Mouse (Mus musculus): ENCODE results near the gene Ptprb. TPM values are rescaled to one million over a fixed set of nuclear protein-coding genes. Genes with fewer than 3 reads are reported as not detected.

The Ptprb gene
- polyA plus RNA-seq, 1 experiment, result 1.8 TPM

GRCm38 (mm10) chr10:116330961-116331510 lies 55.7 kb downstream of the Ptprb start:
- Histone ChIP-seq H3K27ac (ENCODE audit: control insufficient read depth, insufficient read depth, low read length) (no peak overlapping the region), H3K4me3 (ENCODE audit: control insufficient read depth, insufficient read depth, low read length) (no peak overlapping the region), H3K27me3 (ENCODE audit: control insufficient read depth, insufficient read depth, low read length) (no peaks in the 10 kb centered on the region; the same call in 1 of the 2 replicates), H3K4me1 (replicated peaks; ENCODE audit: control insufficient read depth, insufficient read depth, low read length) (no peaks in the 10 kb centered on the region), H3K36me3 (ENCODE audit: control insufficient read depth, insufficient read depth, low read length) (no peaks in the 10 kb centered on the region)
- DNase-seq, result no peak
- TF ChIP-seq POLR2A (IDR thresholded peaks at IDR 0.05; ENCODE audit: control insufficient read depth, extremely low read depth, insufficient read depth, low read length, poor library complexity), result no peak
- TF ChIP-seq CTCF (IDR thresholded peaks at IDR 0.05; ENCODE audit: borderline replicate concordance, control insufficient read depth, extremely low read depth, insufficient read depth, low read length, poor library complexity), result no peak
- WGBS, result 81% methylated on average over 23 of the region's 23 CpGs

DNA sequence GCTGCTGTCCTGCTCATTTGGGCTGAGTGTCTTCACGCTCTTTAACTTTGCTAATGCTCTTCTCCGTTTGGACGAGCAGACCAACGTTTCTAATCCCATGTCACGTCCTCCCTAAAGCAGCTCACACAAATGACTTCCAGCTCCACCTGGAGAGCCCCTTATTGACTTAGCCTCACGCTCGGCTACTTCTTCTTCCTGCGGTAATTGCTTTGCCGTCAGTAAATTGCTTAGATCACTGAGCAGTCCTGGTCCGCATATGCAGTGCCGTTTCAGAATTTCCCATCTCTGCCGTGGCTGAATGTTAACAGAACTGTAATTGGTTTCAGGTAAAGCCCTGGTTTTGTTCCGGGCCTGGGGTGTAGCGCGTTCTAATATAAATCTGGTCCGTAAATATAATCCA lies 58.3 kb downstream of the Ptprb start:
- TF ChIP-seq POLR2A (IDR thresholded peaks at IDR 0.05; ENCODE audit: control insufficient read depth, extremely low read depth, insufficient read depth, low read length, poor library complexity) (no peak), CTCF (IDR thresholded peaks at IDR 0.05; ENCODE audit: borderline replicate concordance, control insufficient read depth, extremely low read depth, insufficient read depth, low read length, poor library complexity) (no peak)
- DNase-seq, result no peak
- no peaks in the 10 kb centered on the region for H3K4me1 ChIP-seq (replicated peaks; ENCODE audit: control insufficient read depth, insufficient read depth, low read length)
- 95% methylated on average over 16 of the region's 16 CpGs for WGBS
- no peak overlapping the region for H3K4me3 ChIP-seq (ENCODE audit: control insufficient read depth, insufficient read depth, low read length)
- no peaks in the 10 kb centered on the region; the same call in 1 of the 2 replicates for H3K27me3 ChIP-seq (ENCODE audit: control insufficient read depth, insufficient read depth, low read length)
- no peaks in the 10 kb centered on the region for H3K36me3 ChIP-seq (ENCODE audit: control insufficient read depth, insufficient read depth, low read length)
- no peak overlapping the region for H3K27ac ChIP-seq (ENCODE audit: control insufficient read depth, insufficient read depth, low read length)

- TF ChIP-seq POLR2A (IDR thresholded peaks at IDR 0.05; ENCODE audit: control insufficient read depth, extremely low read depth, insufficient read depth, low read length, poor library complexity) (no peak), CTCF (IDR thresholded peaks at IDR 0.05; ENCODE audit: borderline replicate concordance, control insufficient read depth, extremely low read depth, insufficient read depth, low read length, poor library complexity) (no peak)
- Histone ChIP-seq H3K27me3 (ENCODE audit: control insufficient read depth, insufficient read depth, low read length) (no peaks in the 10 kb centered on the region; the same call in 1 of the 2 replicates), H3K4me3 (ENCODE audit: control insufficient read depth, insufficient read depth, low read length) (no peak overlapping the region), H3K36me3 (ENCODE audit: control insufficient read depth, insufficient read depth, low read length) (no peaks in the 10 kb centered on the region), H3K27ac (ENCODE audit: control insufficient read depth, insufficient read depth, low read length) (no peak overlapping the region), H3K4me1 (replicated peaks; ENCODE audit: control insufficient read depth, insufficient read depth, low read length) (no peaks in the 10 kb centered on the region)
- 95% methylated on average over 7 of the region's 7 CpGs for WGBS
- no peak for DNase-seq
Measured at GRCm38 (mm10) chr10:116334120-116334519, 58.8 kb downstream of the Ptprb start.

DNA sequence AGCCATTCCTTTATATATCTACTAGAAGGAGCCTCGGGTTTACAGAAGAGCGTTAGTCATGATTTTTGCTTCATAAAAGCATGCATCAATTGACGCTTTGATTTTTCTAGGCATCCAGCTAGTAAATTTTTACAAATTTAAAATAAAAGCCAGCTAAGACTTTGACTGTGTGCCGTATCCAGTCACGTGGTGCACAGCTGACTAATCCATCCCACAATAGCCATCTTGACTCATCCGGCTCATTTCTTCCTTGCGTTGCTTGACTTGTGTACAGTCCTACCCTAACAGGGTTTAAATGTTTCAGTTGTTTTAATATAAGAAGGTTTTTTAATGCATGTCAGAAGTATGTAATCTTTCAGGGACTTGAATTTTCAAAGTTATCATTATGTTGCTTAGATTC lies 60.0 kb downstream of the Ptprb start:
- Histone ChIP-seq H3K36me3 (ENCODE audit: control insufficient read depth, insufficient read depth, low read length) (no peaks in the 10 kb centered on the region), H3K4me3 (ENCODE audit: control insufficient read depth, insufficient read depth, low read length) (no peak overlapping the region), H3K27ac (ENCODE audit: control insufficient read depth, insufficient read depth, low read length) (no peak overlapping the region), H3K4me1 (replicated peaks; ENCODE audit: control insufficient read depth, insufficient read depth, low read length) (no peaks in the 10 kb centered on the region), H3K27me3 (ENCODE audit: control insufficient read depth, insufficient read depth, low read length) (no peaks in the 10 kb centered on the region)
- TF ChIP-seq POLR2A (IDR thresholded peaks at IDR 0.05; ENCODE audit: control insufficient read depth, extremely low read depth, insufficient read depth, low read length, poor library complexity) (no peak), CTCF (IDR thresholded peaks at IDR 0.05; ENCODE audit: borderline replicate concordance, control insufficient read depth, extremely low read depth, insufficient read depth, low read length, poor library complexity) (no peak)
- no peak for DNase-seq
- 95% methylated on average over 7 of the region's 7 CpGs for WGBS

DNA sequence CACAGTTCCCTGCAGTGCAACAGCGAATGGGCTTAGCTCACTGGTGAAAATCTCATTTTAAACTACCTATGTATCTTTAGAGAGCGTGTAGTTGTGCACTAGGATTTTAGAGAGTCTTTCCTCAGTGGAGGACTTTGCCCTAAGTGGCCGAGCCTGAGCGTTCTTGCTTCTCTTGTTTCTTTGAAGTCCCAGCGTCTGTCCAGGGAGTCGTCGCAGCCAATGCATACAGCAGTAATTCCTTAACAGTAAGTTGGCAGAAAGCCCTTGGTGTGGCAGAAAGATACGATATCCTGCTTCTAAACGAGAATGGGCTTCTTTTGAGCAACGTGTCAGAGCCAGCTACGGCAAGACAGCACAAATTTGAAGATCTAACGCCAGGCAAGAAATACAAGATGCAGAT lies 65.9 kb downstream of the Ptprb start:
- DNase-seq, result no peak
- H3K27me3 ChIP-seq (ENCODE audit: control insufficient read depth, insufficient read depth, low read length), result no peaks in the 10 kb centered on the region
- 92% methylated on average over 12 of the region's 12 CpGs for WGBS
- H3K27ac ChIP-seq (ENCODE audit: control insufficient read depth, insufficient read depth, low read length), result no peak overlapping the region
- no peak overlapping the region for H3K4me3 ChIP-seq (ENCODE audit: control insufficient read depth, insufficient read depth, low read length)
- H3K36me3 ChIP-seq (ENCODE audit: control insufficient read depth, insufficient read depth, low read length), result no peaks in the 10 kb centered on the region
- TF ChIP-seq CTCF (IDR thresholded peaks at IDR 0.05; ENCODE audit: borderline replicate concordance, control insufficient read depth, extremely low read depth, insufficient read depth, low read length, poor library complexity), result no peak
- no peaks in the 10 kb centered on the region for H3K4me1 ChIP-seq (replicated peaks; ENCODE audit: control insufficient read depth, insufficient read depth, low read length)

- no peak overlapping the region for H3K4me3 ChIP-seq (ENCODE audit: control insufficient read depth, insufficient read depth, low read length)
- H3K36me3 ChIP-seq (ENCODE audit: control insufficient read depth, insufficient read depth, low read length), result no peaks in the 10 kb centered on the region
- TF ChIP-seq CTCF (IDR thresholded peaks at IDR 0.05; ENCODE audit: borderline replicate concordance, control insufficient read depth, extremely low read depth, insufficient read depth, low read length, poor library complexity) (no peak), POLR2A (IDR thresholded peaks at IDR 0.05; ENCODE audit: control insufficient read depth, extremely low read depth, insufficient read depth, low read length, poor library complexity) (no peak)
- no peaks in the 10 kb centered on the region for H3K27me3 ChIP-seq (ENCODE audit: control insufficient read depth, insufficient read depth, low read length)
- no peak for DNase-seq
- no peaks in the 10 kb centered on the region for H3K4me1 ChIP-seq (replicated peaks; ENCODE audit: control insufficient read depth, insufficient read depth, low read length)
- H3K27ac ChIP-seq (ENCODE audit: control insufficient read depth, insufficient read depth, low read length), result no peak overlapping the region
- WGBS, result 92% methylated on average over 15 of the region's 15 CpGs
Measured at GRCm38 (mm10) chr10:116346618-116347184, 71.4 kb downstream of the Ptprb start.

GRCm38 (mm10) chr10:116349004-116349403 lies 73.7 kb downstream of the Ptprb start:
- WGBS, result 87% methylated on average over 6 of the region's 6 CpGs
- TF ChIP-seq CTCF (IDR thresholded peaks at IDR 0.05; ENCODE audit: borderline replicate concordance, control insufficient read depth, extremely low read depth, insufficient read depth, low read length, poor library complexity), result no peak
- Histone ChIP-seq H3K4me1 (replicated peaks; ENCODE audit: control insufficient read depth, insufficient read depth, low read length) (no peaks in the 10 kb centered on the region), H3K27ac (ENCODE audit: control insufficient read depth, insufficient read depth, low read length) (no peak overlapping the region), H3K36me3 (ENCODE audit: control insufficient read depth, insufficient read depth, low read length) (no peaks in the 10 kb centered on the region), H3K4me3 (ENCODE audit: control insufficient read depth, insufficient read depth, low read length) (no peak overlapping the region), H3K27me3 (ENCODE audit: control insufficient read depth, insufficient read depth, low read length) (no peaks in the 10 kb centered on the region)
- no peak for DNase-seq

Measured in thymus, adult 2 months (tissue).